Mouse (Mus musculus) liver, embryonic 16.5 days (tissue): ENCODE measurements around the gene Tmprss11g. TPM values are rescaled to one million over a fixed set of nuclear protein-coding genes. Genes with fewer than 3 reads are reported as not detected.

Source experiments
- ATAC-seq: fragments of 200-750 bp; cut with Nextera tagmentation; 2 replicates; pipeline ENCODE4 v1.8.0; 2017; ENCODE audit warnings: low read depth, mild to moderate bottlenecking, moderate number of reproducible peaks, moderate library complexity
- H3K27ac ChIP-seq: fragments of 300-500 bp; sonication (generic); 2 replicates; pipeline ENCODE4 v1.5.1; 2014; ENCODE audit warnings: mild to moderate bottlenecking, low read length
- H3K27me3 ChIP-seq: fragments of 300-500 bp; sonication (generic); 2 replicates; pipeline ENCODE4 v1.6.1; 2014; ENCODE audit warnings: low read depth, low read length, mixed read lengths; ENCODE audit not compliant: control insufficient read depth, insufficient read depth
- H3K36me3 ChIP-seq: fragments of 300-500 bp; sonication (generic); 2 replicates; pipeline ENCODE4 v1.6.1; 2014; ENCODE audit warnings: mild to moderate bottlenecking; ENCODE audit not compliant: control insufficient read depth, insufficient read depth
- H3K4me1 ChIP-seq: fragments of 300-500 bp; sonication (generic); 2 replicates; pipeline ENCODE4 v1.6.1; 2014; ENCODE audit warnings: low read depth, low read length, mixed read lengths; ENCODE audit not compliant: control insufficient read depth
- H3K4me2 ChIP-seq: fragments of 300-500 bp; sonication (generic); 2 replicates; pipeline ENCODE4 v1.6.1; 2014; ENCODE audit warnings: low read depth, low read length, mixed read lengths
- H3K4me3 ChIP-seq: fragments of 300-500 bp; sonication (generic); 2 replicates; pipeline ENCODE4 v1.5.1; 2014; ENCODE audit warnings: low read depth, mild to moderate bottlenecking, low read length
- H3K9ac ChIP-seq: fragments of 300-500 bp; sonication (generic); 2 replicates; pipeline ENCODE4 v1.6.1; 2014; ENCODE audit warnings: low read depth, low read length
- H3K9me3 ChIP-seq: fragments of 300-500 bp; sonication (generic); replicated peaks from 2 replicates; pipeline ENCODE4 v1.6.1; 2016; ENCODE audit warnings: low read length; ENCODE audit not compliant: control insufficient read depth
- WGBS: fragments of 180-500 bp; shearing (Covaris S2); extraction: QIAGEN DNeasy Blood & Tissue Kit; methylation state at CpG from one replicate; pipeline ENCODE4 v1.1.7; 2014; ENCODE audit not compliant: insufficient replicate concordance; 5-methylcytosine and 5-hydroxymethylcytosine counted together
- polyA plus RNA-seq: library from polyadenylated mRNA; unstranded; fragments of >200 nt; fragmentation: Nextera tagmentation; extraction: Ambion mirVana; gene quantifications from 2 replicates; pipeline ENCODE4 v1.2.1, GENCODE M21; 2015

Gene Tmprss11g
- polyA plus RNA-seq: not detected in 2 replicates

DNA sequence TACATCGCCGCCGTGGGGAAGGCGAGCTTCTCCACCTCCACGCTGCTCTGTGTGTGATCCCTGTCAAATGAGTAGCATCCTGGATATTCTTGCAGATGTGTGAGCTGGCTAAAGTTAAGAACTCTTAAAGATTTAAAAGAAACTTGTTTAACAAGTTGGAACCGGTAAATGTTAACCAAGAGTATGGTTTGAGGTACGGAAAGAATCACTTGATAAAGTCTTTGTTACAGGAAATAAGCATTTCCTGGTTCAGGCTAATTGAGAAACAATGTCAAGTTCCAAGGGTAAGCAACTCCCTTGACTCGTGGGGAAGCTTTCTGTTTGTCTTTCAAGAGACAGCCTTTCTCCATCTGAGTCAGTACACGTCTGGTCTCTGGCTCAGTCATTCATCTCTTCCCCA, at the start of gene Tmprss11g:
Tmprss11g (minus strand) TSS at position 101 of the 400 bp plus-strand sequence.
- Histone ChIP-seq H3K27me3 (no peaks in the 10 kb centered on the region), H3K9ac (no peak within 1 kb of the TSS), H3K4me2 (no peak within 1 kb of the TSS), H3K4me3 (no peak within 1 kb of the TSS), H3K36me3 (no peaks in the 10 kb centered on the region), H3K9me3 (no peaks in the 10 kb centered on the region), H3K4me1 (no peaks in the 10 kb centered on the region), H3K27ac (no peak within 1 kb of the TSS)
- WGBS: 55% methylated on average over 9 of the region's 9 CpGs
- no peak for ATAC-seq

DNA sequence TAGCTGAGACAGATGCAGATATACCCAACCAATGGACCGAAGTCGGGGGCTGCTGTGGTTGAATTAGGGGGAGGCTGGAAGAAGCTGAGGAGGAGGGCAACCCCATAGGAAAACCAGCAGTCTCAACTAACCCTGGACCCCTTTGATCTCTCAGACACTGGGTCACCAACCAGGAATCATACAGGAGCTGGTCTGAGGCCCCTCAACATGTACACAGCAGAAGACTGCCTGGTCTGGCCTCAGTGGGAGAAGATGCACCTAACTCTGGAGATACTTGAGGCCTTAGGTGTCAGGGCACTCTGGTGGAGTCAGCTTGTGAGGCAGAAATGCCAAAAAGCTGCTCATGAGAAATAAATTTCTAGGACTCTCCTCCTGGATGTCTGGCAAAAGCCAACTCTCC, 28.3 kb upstream of the Tmprss11g start:
- Histone ChIP-seq H3K9me3 (no peaks in the 10 kb centered on the region), H3K4me3 (no peak overlapping the region), H3K27ac (no peak overlapping the region), H3K27me3 (no peaks in the 10 kb centered on the region), H3K36me3 (no peaks in the 10 kb centered on the region), H3K4me1 (no peaks in the 10 kb centered on the region), H3K9ac (no peak overlapping the region), H3K4me2 (no peak overlapping the region)
- ATAC-seq: no peak
- WGBS: 51% methylated on average over 2 of the region's 2 CpGs

DNA sequence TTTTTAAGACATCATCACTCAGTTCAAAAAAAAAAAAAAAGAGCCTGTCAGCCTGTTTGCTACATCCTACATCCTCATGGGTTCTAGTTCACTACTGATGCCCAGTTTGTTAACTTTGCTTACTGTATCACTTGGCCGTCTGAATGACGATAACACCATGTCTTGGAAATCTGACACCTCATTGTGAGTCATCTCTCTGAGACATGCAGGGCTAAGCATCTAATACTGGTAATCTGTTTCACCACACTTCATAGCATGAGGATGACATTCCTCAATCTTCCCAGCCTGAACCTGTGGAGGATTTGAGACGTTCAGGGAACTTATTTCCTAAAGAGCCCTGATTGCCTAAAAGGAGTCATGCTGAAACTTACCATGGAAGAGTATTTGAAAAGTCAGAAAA, 22.2 kb upstream of the Tmprss11g start:
- no peaks in the 10 kb centered on the region for H3K36me3 ChIP-seq
- H3K4me1 ChIP-seq: no peaks in the 10 kb centered on the region
- H3K27ac ChIP-seq: no peak overlapping the region
- 66% methylated on average over 3 of the region's 3 CpGs for WGBS
- H3K9ac ChIP-seq: no peak overlapping the region
- no peak overlapping the region for H3K4me2 ChIP-seq
- ATAC-seq: no peak
- H3K27me3 ChIP-seq: no peaks in the 10 kb centered on the region
- no peaks in the 10 kb centered on the region for H3K9me3 ChIP-seq
- H3K4me3 ChIP-seq: no peak overlapping the region

DNA sequence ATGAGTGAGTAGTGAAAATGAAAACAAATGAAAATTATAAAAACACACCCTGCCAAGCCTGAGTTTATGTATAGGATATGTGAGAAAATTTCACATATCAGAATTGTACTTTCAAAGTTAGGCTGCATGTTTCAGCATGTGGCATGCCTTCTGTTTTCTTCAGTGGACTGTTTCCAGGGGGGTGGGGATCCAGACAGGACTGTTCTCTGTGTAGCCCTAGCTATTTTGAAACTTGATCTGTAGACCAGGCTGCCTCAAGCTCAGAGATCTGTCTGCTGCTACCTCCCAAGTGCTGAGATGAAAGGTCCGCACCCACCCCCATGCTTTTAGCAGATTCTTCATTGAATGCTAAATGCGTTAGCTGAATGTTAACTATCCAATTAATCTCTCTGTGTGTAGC, 10.3 kb upstream of the Tmprss11g start:
- WGBS: 53% methylated on average over 2 of the region's 2 CpGs
- Histone ChIP-seq H3K9me3 (no peaks in the 10 kb centered on the region), H3K27me3 (no peaks in the 10 kb centered on the region), H3K4me1 (no peaks in the 10 kb centered on the region), H3K4me3 (no peak overlapping the region), H3K4me2 (no peak overlapping the region), H3K9ac (no peak overlapping the region), H3K36me3 (no peaks in the 10 kb centered on the region), H3K27ac (no peak overlapping the region)
- no peak for ATAC-seq

DNA sequence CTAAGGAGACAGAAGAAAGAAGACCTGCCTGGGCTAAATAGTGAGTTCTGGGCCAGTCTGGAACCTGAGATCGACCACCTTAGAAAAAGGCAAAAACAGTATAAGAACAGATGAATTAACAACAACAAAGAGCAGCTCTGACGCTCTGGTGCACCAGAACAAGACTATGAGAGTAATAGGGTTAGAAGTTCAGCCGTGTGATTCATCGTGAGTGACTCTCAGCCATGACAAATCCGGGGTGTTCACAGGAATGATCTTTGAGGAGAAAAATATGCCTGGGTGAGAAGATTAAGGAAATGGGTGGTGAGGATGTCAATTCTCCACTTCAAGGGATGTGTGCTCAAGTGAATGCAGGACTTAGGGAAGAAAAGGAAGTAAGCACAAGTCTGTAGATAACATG, 6.9 kb downstream of the Tmprss11g start:
- no peak overlapping the region for H3K4me2 ChIP-seq
- no peaks in the 10 kb centered on the region for H3K4me1 ChIP-seq
- no peak overlapping the region for H3K4me3 ChIP-seq
- H3K36me3 ChIP-seq: no peaks in the 10 kb centered on the region
- WGBS: 54% methylated on average over 5 of the region's 5 CpGs
- no peaks in the 10 kb centered on the region for H3K27me3 ChIP-seq
- H3K9ac ChIP-seq: no peak overlapping the region
- ATAC-seq: no peak
- no peak overlapping the region for H3K27ac ChIP-seq
- no peaks in the 10 kb centered on the region for H3K9me3 ChIP-seq

DNA sequence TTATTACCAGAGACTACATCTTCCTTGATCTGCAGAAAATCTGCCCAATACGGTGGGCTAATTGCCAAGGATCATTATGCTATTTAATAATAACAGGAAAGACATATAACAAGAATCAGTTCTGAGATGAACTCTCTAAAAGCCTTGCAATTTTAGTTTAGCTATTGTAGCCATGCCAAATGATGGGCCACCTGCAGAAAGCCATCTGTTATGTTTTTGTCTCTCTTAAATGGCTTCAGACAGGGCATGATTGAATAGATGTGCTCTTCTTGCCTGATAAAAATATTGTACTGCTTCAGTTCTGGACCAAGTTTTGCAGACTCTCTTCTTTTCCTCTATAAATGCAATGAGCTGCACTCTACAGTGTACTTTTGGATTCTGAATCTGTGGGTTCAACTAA, 24.9 kb downstream of the Tmprss11g start:
- Histone ChIP-seq H3K27ac (no peak overlapping the region), H3K4me1 (no peaks in the 10 kb centered on the region), H3K4me3 (no peak overlapping the region), H3K4me2 (no peak overlapping the region), H3K9ac (no peak overlapping the region), H3K9me3 (no peaks in the 10 kb centered on the region), H3K36me3 (no peaks in the 10 kb centered on the region), H3K27me3 (no peaks in the 10 kb centered on the region)
- 35% methylated on average over 1 of the region's 1 CpGs for WGBS
- ATAC-seq: no peak

DNA sequence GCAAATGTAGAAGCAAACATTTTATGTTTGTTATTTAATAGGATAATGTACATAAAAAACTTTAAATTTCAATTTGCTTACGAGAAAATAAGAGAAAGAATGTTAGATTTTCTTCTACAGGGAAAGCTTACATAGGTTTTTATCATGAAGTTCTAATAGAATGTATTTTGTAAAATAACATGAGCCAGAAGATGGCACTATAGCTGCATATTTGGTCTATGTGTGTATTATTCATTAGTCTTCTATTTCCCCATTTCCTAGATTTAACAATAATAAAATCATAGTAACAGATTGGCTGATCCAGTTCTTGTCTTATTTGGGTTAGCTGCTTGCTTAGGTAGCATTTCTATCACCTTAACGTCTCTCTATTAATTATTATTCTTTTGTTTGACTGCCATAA, 35.8 kb downstream of the Tmprss11g start:
- Histone ChIP-seq H3K27me3 (no peaks in the 10 kb centered on the region), H3K27ac (no peak overlapping the region), H3K4me3 (no peak overlapping the region), H3K9ac (no peak overlapping the region), H3K36me3 (no peaks in the 10 kb centered on the region), H3K4me2 (no peak overlapping the region), H3K9me3 (no peaks in the 10 kb centered on the region), H3K4me1 (no peaks in the 10 kb centered on the region)
- no peak for ATAC-seq
- WGBS: 45% methylated on average over 2 of the region's 2 CpGs

DNA sequence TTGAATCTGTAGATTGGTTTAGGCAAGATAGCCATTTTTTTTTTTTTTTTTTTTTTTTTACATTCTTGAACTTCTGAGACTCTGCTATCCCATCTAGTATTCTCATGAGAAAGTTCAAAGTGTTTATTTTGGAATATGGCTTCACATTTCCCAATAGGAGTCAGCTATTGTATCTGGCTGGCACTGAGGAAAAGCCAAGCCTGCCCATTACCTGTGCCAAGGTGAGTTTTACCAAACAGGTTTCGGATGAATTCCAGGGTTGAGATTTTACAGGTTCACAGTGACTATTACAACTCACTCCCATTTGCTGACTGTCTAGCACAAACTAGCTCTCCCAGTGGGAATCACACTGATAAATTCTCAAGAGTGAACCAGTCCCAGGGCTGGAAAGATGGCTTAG, 36.4 kb downstream of the Tmprss11g start:
- Histone ChIP-seq H3K27ac (no peak overlapping the region), H3K36me3 (no peaks in the 10 kb centered on the region), H3K9ac (no peak overlapping the region), H3K4me3 (no peak overlapping the region), H3K4me1 (no peaks in the 10 kb centered on the region), H3K27me3 (no peaks in the 10 kb centered on the region), H3K9me3 (no peaks in the 10 kb centered on the region), H3K4me2 (no peak overlapping the region)
- 59% methylated on average over 1 of the region's 1 CpGs for WGBS
- no peak for ATAC-seq

DNA sequence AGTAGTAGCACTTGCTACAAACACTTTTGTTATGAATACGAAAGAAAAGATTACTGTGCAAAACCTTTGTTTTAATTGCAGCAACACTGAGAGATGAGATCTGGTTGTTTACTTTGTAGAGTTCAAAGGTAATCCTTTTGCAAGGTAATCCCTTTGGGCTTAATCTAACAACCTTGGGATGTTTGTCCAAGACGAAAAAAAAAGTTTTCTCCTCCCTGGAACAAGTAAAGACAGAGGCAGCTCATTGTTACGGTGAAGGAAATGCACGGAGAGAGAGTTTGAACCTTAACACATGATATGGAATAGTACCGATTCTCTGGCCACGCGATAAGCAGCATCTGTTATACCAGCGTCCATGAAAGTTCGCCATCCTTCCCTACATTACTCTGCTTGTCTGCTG, 44.5 kb downstream of the Tmprss11g start:
- no peak overlapping the region for H3K4me2 ChIP-seq
- no peak overlapping the region for H3K9ac ChIP-seq
- H3K4me3 ChIP-seq: no peak overlapping the region
- H3K27ac ChIP-seq: no peak overlapping the region
- H3K27me3 ChIP-seq: no peaks in the 10 kb centered on the region
- H3K36me3 ChIP-seq: no peaks in the 10 kb centered on the region
- H3K4me1 ChIP-seq: no peaks in the 10 kb centered on the region
- ATAC-seq: no peak
- H3K9me3 ChIP-seq: no peaks in the 10 kb centered on the region
- WGBS: 63% methylated on average over 9 of the region's 9 CpGs

DNA sequence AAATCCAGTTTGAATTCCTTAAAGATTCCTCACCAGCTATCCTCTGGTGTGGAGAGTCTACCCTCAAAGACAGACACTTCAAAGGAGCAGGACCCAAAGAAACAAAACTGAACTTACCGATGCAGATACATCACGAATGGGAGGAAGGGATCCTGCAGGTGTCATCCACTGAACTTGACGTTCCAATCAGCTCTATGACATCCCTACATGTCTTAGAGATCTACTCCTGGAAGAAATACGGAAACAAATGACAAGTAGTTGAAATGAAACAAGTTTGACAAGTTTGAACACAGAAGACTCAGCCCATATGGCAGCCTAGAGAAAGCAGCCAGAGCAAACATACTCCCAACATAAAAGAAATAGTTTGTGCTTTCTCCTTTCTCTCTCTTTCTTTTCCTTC, 49.5 kb downstream of the Tmprss11g start, which contains the start of gene Tmprss11a:
Tmprss11a (minus strand) TSS at position 101 of the 400 bp plus-strand sequence.
- ATAC-seq: no peak
- 41% methylated on average over 4 of the region's 4 CpGs for WGBS
- H3K4me3 ChIP-seq: no peak within 1 kb of the TSS
- H3K4me1 ChIP-seq: no peaks in the 10 kb centered on the region
- H3K9ac ChIP-seq: no peak within 1 kb of the TSS
- H3K4me2 ChIP-seq: no peak within 1 kb of the TSS
- no peaks in the 10 kb centered on the region for H3K36me3 ChIP-seq
- H3K27me3 ChIP-seq: no peaks in the 10 kb centered on the region
- H3K27ac ChIP-seq: no peak within 1 kb of the TSS
- no peaks in the 10 kb centered on the region for H3K9me3 ChIP-seq
